Mouse (Mus musculus) cerebellum, adult 2 months (tissue): ENCODE data around the gene Sumf1.

Experiments
- CTCF ChIP-seq: fragments of 200-500 bp; IDR thresholded peaks from 2 replicates; pipeline ENCODE4 v1.5.1; 2011; ENCODE audit warnings: low read depth, mild to moderate bottlenecking, control low read depth, low read length, moderate library complexity, borderline replicate concordance; ENCODE audit not compliant: insufficient read depth
- POLR2A ChIP-seq: fragments of 200-500 bp; IDR thresholded peaks from 2 replicates; pipeline ENCODE4 v1.6.1; 2011; ENCODE audit warnings: low read length, control low read depth, borderline replicate concordance; ENCODE audit not compliant: insufficient read depth

DNA sequence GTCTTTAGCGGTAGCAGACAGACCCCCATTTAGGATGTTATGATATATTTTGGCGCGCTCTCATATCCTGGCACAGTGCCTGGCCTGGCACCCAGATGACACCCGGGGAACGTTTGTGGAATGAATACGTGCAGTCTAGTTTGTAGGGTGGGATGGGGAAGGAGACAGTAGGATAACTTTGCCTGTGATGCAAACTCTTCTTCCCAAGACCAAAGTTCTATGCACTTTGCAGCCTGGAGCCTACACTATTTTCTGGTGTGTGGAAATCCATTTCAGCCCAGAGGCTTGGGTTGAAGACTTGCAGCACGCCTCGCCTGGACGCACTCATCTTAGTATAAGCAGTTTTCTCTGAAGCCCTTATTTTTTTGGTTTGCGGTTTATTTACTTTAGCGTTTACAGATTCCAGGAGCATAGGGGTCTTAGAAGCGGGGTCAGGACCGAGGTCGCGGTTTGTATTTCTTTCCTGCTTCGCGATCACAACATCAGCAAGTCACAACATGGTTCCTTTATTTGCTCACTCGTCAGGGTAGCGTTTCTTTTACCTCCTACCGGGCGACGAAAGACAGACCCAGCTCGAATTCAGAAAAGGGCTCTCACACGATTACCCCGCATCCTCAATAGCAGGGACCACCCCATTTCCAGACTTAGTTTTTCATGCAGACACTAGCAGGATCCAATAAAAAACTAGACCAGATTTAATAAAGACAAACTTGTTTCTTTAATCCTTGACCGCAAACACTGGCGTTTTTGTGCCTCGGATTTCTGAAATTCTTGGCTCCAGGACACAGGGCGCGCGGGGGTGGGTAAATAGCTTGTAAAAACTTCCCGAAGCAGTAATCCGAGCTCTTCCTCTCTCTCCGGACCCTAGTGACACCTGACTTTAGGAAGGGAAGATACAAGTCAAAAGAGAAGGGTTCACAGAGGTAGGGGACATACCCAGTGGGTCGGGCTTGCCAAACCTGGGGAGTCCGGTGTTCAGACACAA, 26.8 kb upstream of the Sumf1 start:
- no peak for TF ChIP-seq CTCF
- TF ChIP-seq POLR2A, result no peak
